Mouse (Mus musculus): ENCODE data around the gene Iqsec1. TPM values are rescaled to one million over a fixed set of nuclear protein-coding genes. Genes with fewer than 3 reads are reported as not detected.

Iqsec1 gene
- total and polyA plus RNA-seq, 2 experiments, result 8.9 to 69.3 TPM

GRCm38 (mm10) chr6:91012458-91012857, 24.0 kb upstream of the Iqsec1 start:
- no peak for TF ChIP-seq POLR2A (IDR thresholded peaks at IDR 0.05; ENCODE audit: extremely low read depth, insufficient read depth, low read length)
- TF ChIP-seq CTCF (IDR thresholded peaks at IDR 0.05; ENCODE audit: low read depth, low read length), result no peak
- Histone ChIP-seq H3K4me1 (ENCODE audit: control insufficient read depth, insufficient read depth, low read length) (no peaks in the 10 kb centered on the region), H3K27me3 (ENCODE audit: control insufficient read depth, insufficient read depth, low read length) (no peaks in the 10 kb centered on the region), H3K79me2 (ENCODE audit: control insufficient read depth, insufficient read depth, low read length) (no peaks in the 10 kb centered on the region), H3K9ac (ENCODE audit: low read depth, low read length) (no peak overlapping the region), H3K4me3 (ENCODE audit: insufficient read depth, low read depth, low read length) (no peak overlapping the region), H3K36me3 (ENCODE audit: control insufficient read depth, insufficient read depth, low read length) (no peaks in the 10 kb centered on the region), H3K27ac (replicated peaks; ENCODE audit: insufficient read depth, low read depth, low read length) (no peak overlapping the region)
- WGBS, result 81% methylated on average over 3 of the region's 3 CpGs
- DNase-seq (ENCODE audit: extremely low read depth, low read depth, low spot score), result no peak

- no peaks in the 10 kb centered on the region for H3K4me1 ChIP-seq (ENCODE audit: control insufficient read depth, insufficient read depth, low read length)
- DNase-seq (ENCODE audit: extremely low read depth, low read depth, low spot score), result no peak
- H3K79me2 ChIP-seq (ENCODE audit: control insufficient read depth, insufficient read depth, low read length), result no peaks in the 10 kb centered on the region
- no peak overlapping the region for H3K4me3 ChIP-seq (ENCODE audit: insufficient read depth, low read depth, low read length)
- no peak overlapping the region for H3K27ac ChIP-seq (replicated peaks; ENCODE audit: insufficient read depth, low read depth, low read length)
- H3K36me3 ChIP-seq (ENCODE audit: control insufficient read depth, insufficient read depth, low read length), result no peaks in the 10 kb centered on the region
- no peaks in the 10 kb centered on the region for H3K27me3 ChIP-seq (ENCODE audit: control insufficient read depth, insufficient read depth, low read length)
- WGBS, result 74% methylated on average over 4 of the region's 4 CpGs
- TF ChIP-seq CTCF (IDR thresholded peaks at IDR 0.05; ENCODE audit: low read depth, low read length), result no peak
- no peak for TF ChIP-seq POLR2A (IDR thresholded peaks at IDR 0.05; ENCODE audit: extremely low read depth, insufficient read depth, low read length)
- no peak overlapping the region for H3K9ac ChIP-seq (ENCODE audit: low read depth, low read length)
These were observed 23.1 kb upstream of the Iqsec1 start for GRCm38 (mm10) chr6:91011568-91011967.

- DNase-seq (ENCODE audit: extremely low read depth, low read depth, low spot score), result no peak
- Histone ChIP-seq H3K4me3 (ENCODE audit: insufficient read depth, low read depth, low read length) (no peak overlapping the region), H3K4me1 (ENCODE audit: control insufficient read depth, insufficient read depth, low read length) (no peaks in the 10 kb centered on the region), H3K9ac (ENCODE audit: low read depth, low read length) (no peak overlapping the region), H3K27ac (replicated peaks; ENCODE audit: insufficient read depth, low read depth, low read length) (no peak overlapping the region), H3K36me3 (ENCODE audit: control insufficient read depth, insufficient read depth, low read length) (no peaks in the 10 kb centered on the region), H3K27me3 (ENCODE audit: control insufficient read depth, insufficient read depth, low read length) (no peaks in the 10 kb centered on the region), H3K79me2 (ENCODE audit: control insufficient read depth, insufficient read depth, low read length) (no peaks in the 10 kb centered on the region)
- TF ChIP-seq CTCF (IDR thresholded peaks at IDR 0.05; ENCODE audit: low read depth, low read length) (no peak), POLR2A (IDR thresholded peaks at IDR 0.05; ENCODE audit: extremely low read depth, insufficient read depth, low read length) (no peak)
- whole genome bisulfite sequencing, result 92% methylated on average over 3 of the region's 3 CpGs
These were observed 19.9 kb upstream of the Iqsec1 start for GRCm38 (mm10) chr6:91008284-91008830.

- DNase-seq (ENCODE audit: extremely low read depth, low read depth, low spot score), result no peak
- Histone ChIP-seq H3K79me2 (ENCODE audit: control insufficient read depth, insufficient read depth, low read length) (no peaks in the 10 kb centered on the region), H3K27me3 (ENCODE audit: control insufficient read depth, insufficient read depth, low read length) (no peaks in the 10 kb centered on the region), H3K27ac (replicated peaks; ENCODE audit: insufficient read depth, low read depth, low read length) (no peak overlapping the region), H3K9ac (ENCODE audit: low read depth, low read length) (no peak overlapping the region), H3K4me1 (ENCODE audit: control insufficient read depth, insufficient read depth, low read length) (no peaks in the 10 kb centered on the region), H3K4me3 (ENCODE audit: insufficient read depth, low read depth, low read length) (no peak overlapping the region), H3K36me3 (ENCODE audit: control insufficient read depth, insufficient read depth, low read length) (no peaks in the 10 kb centered on the region)
- 53% methylated on average over 2 of the region's 2 CpGs for WGBS
- TF ChIP-seq CTCF (IDR thresholded peaks at IDR 0.05; ENCODE audit: low read depth, low read length) (no peak), POLR2A (IDR thresholded peaks at IDR 0.05; ENCODE audit: extremely low read depth, insufficient read depth, low read length) (no peak)
These were observed 18.7 kb upstream of the Iqsec1 start for GRCm38 (mm10) chr6:91007207-91007606.

- no peaks in the 10 kb centered on the region for H3K36me3 ChIP-seq (ENCODE audit: control insufficient read depth, insufficient read depth, low read length)
- H3K4me1 ChIP-seq (ENCODE audit: control insufficient read depth, insufficient read depth, low read length), result no peaks in the 10 kb centered on the region
- no peak overlapping the region for H3K9ac ChIP-seq (ENCODE audit: low read depth, low read length)
- no peak overlapping the region for H3K27ac ChIP-seq (replicated peaks; ENCODE audit: insufficient read depth, low read depth, low read length)
- no peaks in the 10 kb centered on the region for H3K79me2 ChIP-seq (ENCODE audit: control insufficient read depth, insufficient read depth, low read length)
- no peaks in the 10 kb centered on the region for H3K27me3 ChIP-seq (ENCODE audit: control insufficient read depth, insufficient read depth, low read length)
- WGBS, result 94% methylated on average over 2 of the region's 2 CpGs
- H3K4me3 ChIP-seq (ENCODE audit: insufficient read depth, low read depth, low read length), result no peak overlapping the region
- DNase-seq (ENCODE audit: extremely low read depth, low read depth, low spot score), result no peak
- TF ChIP-seq POLR2A (IDR thresholded peaks at IDR 0.05; ENCODE audit: extremely low read depth, insufficient read depth, low read length), result no peak
- TF ChIP-seq CTCF (IDR thresholded peaks at IDR 0.05; ENCODE audit: low read depth, low read length), result no peak
These were observed 15.7 kb upstream of the Iqsec1 start for GRCm38 (mm10) chr6:91004157-91004556.

GRCm38 (mm10) chr6:91003310-91003995, 15.0 kb upstream of the Iqsec1 start:
- no peaks in the 10 kb centered on the region for H3K79me2 ChIP-seq (ENCODE audit: control insufficient read depth, insufficient read depth, low read length)
- no peaks in the 10 kb centered on the region for H3K4me1 ChIP-seq (ENCODE audit: control insufficient read depth, insufficient read depth, low read length)
- H3K27ac ChIP-seq (replicated peaks; ENCODE audit: insufficient read depth, low read depth, low read length), result no peak overlapping the region
- H3K9ac ChIP-seq (ENCODE audit: low read depth, low read length), result no peak overlapping the region
- no peaks in the 10 kb centered on the region for H3K36me3 ChIP-seq (ENCODE audit: control insufficient read depth, insufficient read depth, low read length)
- no peak for DNase-seq (ENCODE audit: extremely low read depth, low read depth, low spot score)
- TF ChIP-seq POLR2A (IDR thresholded peaks at IDR 0.05; ENCODE audit: extremely low read depth, insufficient read depth, low read length), result no peak
- WGBS, result 27% methylated on average over 3 of the region's 3 CpGs
- no peak overlapping the region for H3K4me3 ChIP-seq (ENCODE audit: insufficient read depth, low read depth, low read length)
- no peaks in the 10 kb centered on the region for H3K27me3 ChIP-seq (ENCODE audit: control insufficient read depth, insufficient read depth, low read length)
